Mouse (Mus musculus) liver, adult 2 months (tissue): Measurements from ENCODE around the gene Nynrin.

Experiments
- CTCF ChIP-seq: fragments of 200-500 bp; IDR thresholded peaks from 2 replicates; pipeline ENCODE4 v1.5.1; 2011; ENCODE audit warnings: low read depth, low read length, control low read depth
- POLR2A ChIP-seq: fragments of 200-500 bp; IDR thresholded peaks from 2 replicates; pipeline ENCODE4 v1.6.1; 2011; ENCODE audit warnings: low read length, control low read depth; ENCODE audit not compliant: insufficient read depth; ENCODE audit errors: extremely low read depth

- TF ChIP-seq CTCF (no peak), POLR2A (no peak)
Observed at GRCm38 (mm10) chr14:55854406-55855100, 743 bp downstream of the Nynrin start.
